Mouse (Mus musculus) thymus, postnatal 4 days (tissue): ENCODE measurements around the gene Efhd1.

Experiments
- DNase-seq: peaks from one replicate; pipeline ENCODE4 v3.0.0; 2021

Efhd1 gene

GRCm38 (mm10) chr1:87264134-87265006, at the start of gene Efhd1:
Gene Efhd1 (plus strand): TSS chr1:87264363.
- peak; percentile 35 for DNase-seq

GRCm38 (mm10) chr1:87214748-87215147, 49.4 kb upstream of the Efhd1 start:
- DNase-seq: no peak

- no peak for DNase-seq
Measured at GRCm38 (mm10) chr1:87217938-87218337, 46.2 kb upstream of the Efhd1 start.

GRCm38 (mm10) chr1:87225739-87226138, 38.4 kb upstream of the Efhd1 start:
- no peak for DNase-seq

GRCm38 (mm10) chr1:87226409-87227159, 37.6 kb upstream of the Efhd1 start:
- DNase-seq: no peak

GRCm38 (mm10) chr1:87227160-87227550, 37.0 kb upstream of the Efhd1 start:
- DNase-seq: no peak

- no peak for DNase-seq
Measured at GRCm38 (mm10) chr1:87230606-87231005, 33.6 kb upstream of the Efhd1 start.

- no peak for DNase-seq
Measured at GRCm38 (mm10) chr1:87232197-87232596, 32.0 kb upstream of the Efhd1 start.

GRCm38 (mm10) chr1:87239056-87239455, 25.1 kb upstream of the Efhd1 start:
- DNase-seq: no peak

GRCm38 (mm10) chr1:87243021-87243420, 21.1 kb upstream of the Efhd1 start:
- no peak for DNase-seq

GRCm38 (mm10) chr1:87245430-87245829, 18.7 kb upstream of the Efhd1 start:
- no peak for DNase-seq

GRCm38 (mm10) chr1:87245929-87246815, 18.0 kb upstream of the Efhd1 start:
- DNase-seq: peak; percentile 85

GRCm38 (mm10) chr1:87252040-87252609, 12.0 kb upstream of the Efhd1 start:
- DNase-seq: no peak

- no peak for DNase-seq
Measured at GRCm38 (mm10) chr1:87255173-87255572, 9.0 kb upstream of the Efhd1 start.

- no peak for DNase-seq
Measured at GRCm38 (mm10) chr1:87257691-87258090, 6.5 kb upstream of the Efhd1 start.

GRCm38 (mm10) chr1:87258484-87258883, 5.7 kb upstream of the Efhd1 start:
- no peak for DNase-seq

- DNase-seq: no peak
Measured at GRCm38 (mm10) chr1:87259316-87259715, 4.8 kb upstream of the Efhd1 start.

GRCm38 (mm10) chr1:87263257-87263656, 906 bp upstream of the Efhd1 start:
- no peak for DNase-seq

- DNase-seq: no peak
Measured at GRCm38 (mm10) chr1:87263796-87264133, 398 bp upstream of the Efhd1 start.

GRCm38 (mm10) chr1:87265200-87265599, 1.0 kb downstream of the Efhd1 start:
- DNase-seq: no peak

- no peak for DNase-seq
Measured at GRCm38 (mm10) chr1:87266296-87267090, 2.3 kb downstream of the Efhd1 start.

GRCm38 (mm10) chr1:87270204-87270603, 6.0 kb downstream of the Efhd1 start:
- no peak for DNase-seq
